ENCODE assay signal across 8 mouse cellular contexts in genomic region chr11:100441797-100442196, GRCm38 (mm10). TPM values are rescaled to one million over a fixed set of nuclear protein-coding genes. Genes with fewer than 3 reads are reported as not detected.
DNase-seq lines count a peak whose midpoint lies in the region; ATAC-seq and TF ChIP-seq lines count a peak whose summit lies in the region.

Gene Nt5c3b, minus strand, starts transcription at chr11:100441808.
Gene Klhl10, plus strand, starts transcription at chr11:100441917.

- TF ChIP-seq POLR2A in ES-Bruce4 (IDR thresholded peaks at IDR 0.05; ENCODE audit: insufficient read depth, low read length): no peak

- H3K27me3 ChIP-seq in heart, embryonic 11.5 days (ENCODE audit: control insufficient read depth, insufficient read depth, low read length): no peaks in the 10 kb centered on the region
- H3K27me3 ChIP-seq in ES-Bruce4 (ENCODE audit: control insufficient read depth, insufficient read depth, low read length, poor library complexity, severe bottlenecking): no peaks in the 10 kb centered on the region
- H3K27me3 ChIP-seq in heart, embryonic 16.5 days (ENCODE audit: control insufficient read depth, insufficient read depth, low read length): no peaks in the 10 kb centered on the region
- H3K27me3 ChIP-seq in liver, postnatal 0 days (ENCODE audit: insufficient read depth, low read length): no peaks in the 10 kb centered on the region

- no peaks in the 10 kb centered on the region for H3K9me3 ChIP-seq in heart, embryonic 11.5 days (replicated peaks; ENCODE audit: control insufficient read depth, low read length)
- no peaks in the 10 kb centered on the region for H3K9me3 ChIP-seq in ES-Bruce4 (replicated peaks; ENCODE audit: control insufficient read depth, insufficient read depth, low read length, poor library complexity, severe bottlenecking)
- no peaks in the 10 kb centered on the region for H3K9me3 ChIP-seq in heart, embryonic 16.5 days (replicated peaks; ENCODE audit: control insufficient read depth, low read length)
- no peaks in the 10 kb centered on the region for H3K9me3 ChIP-seq in liver, postnatal 0 days (ENCODE audit: low read length)

- peaks cover 8% of the 10 kb centered on the region for H3K4me1 ChIP-seq in heart, embryonic 11.5 days (ENCODE audit: control insufficient read depth, insufficient read depth, low read length)
- peaks cover 3% of the 10 kb centered on the region for H3K4me1 ChIP-seq in ES-Bruce4 (ENCODE audit: control insufficient read depth, insufficient read depth, low read length)
- peaks cover 15% of the 10 kb centered on the region for H3K4me1 ChIP-seq in heart, embryonic 16.5 days (ENCODE audit: control insufficient read depth, insufficient read depth, low read length)
- H3K4me1 ChIP-seq in liver, postnatal 0 days (ENCODE audit: insufficient read depth): peaks cover 12% of the 10 kb centered on the region

- 0 out of 2 replicates have a peak within 1 kb of the TSS, but pooled peaks have one; percentile 8 for H3K27ac ChIP-seq in heart, embryonic 11.5 days (ENCODE audit: low read depth, low read length)
- H3K27ac ChIP-seq in ES-Bruce4 (ENCODE audit: insufficient read depth, low read length): no peak within 1 kb of the TSS
- H3K27ac ChIP-seq in heart, embryonic 16.5 days (ENCODE audit: low read length): peak within 1 kb of the TSS; percentile 61
- no peak within 1 kb of the TSS for H3K27ac ChIP-seq in liver, postnatal 0 days (ENCODE audit: low read depth)

- ATAC-seq in heart, embryonic 11.5 days (replicated peaks; ENCODE audit: insufficient number of reproducible peaks, low FRiP score, low TSS enrichment): no peak
- ATAC-seq in heart, embryonic 16.5 days (replicated peaks; ENCODE audit: extremely low read depth, insufficient read depth, low FRiP score): no peak
- no peak for ATAC-seq in liver, postnatal 0 days
- no peak for ATAC-seq in megakaryocyte progenitor cell, adult 5-6 weeks (replicated peaks; ENCODE audit: poor library complexity)

- DNase-seq in heart, postnatal 14 days: no peak
- DNase-seq in liver, postnatal 0 days: no peak
- DNase-seq in adrenal gland, adult (ENCODE audit: inconsistent age in 2 of 2, low spot score in 1 of 2): no peak
- no peak for DNase-seq in cerebellum, adult 9-10 months

- peak within 1 kb of the TSS; percentile 77 for H3K9ac ChIP-seq in heart, embryonic 11.5 days (ENCODE audit: low read depth, low read length)
- peak within 1 kb of the TSS; percentile 72 for H3K9ac ChIP-seq in ES-Bruce4 (ENCODE audit: low read depth, poor library complexity, severe bottlenecking)
- H3K9ac ChIP-seq in heart, embryonic 16.5 days (ENCODE audit: low read length): peak within 1 kb of the TSS; percentile 95
- peak within 1 kb of the TSS; percentile 67 for H3K9ac ChIP-seq in liver, postnatal 0 days (replicated peaks)

- WGBS in heart, embryonic 11.5 days (ENCODE audit: insufficient replicate concordance): 77% methylated on average over 8 of the region's 8 CpGs
- 81% methylated on average over 8 of the region's 8 CpGs for WGBS in heart, embryonic 16.5 days
- 77% methylated on average over 8 of the region's 8 CpGs for WGBS in liver, postnatal 0 days (ENCODE audit: insufficient replicate concordance)

- H3K4me2 ChIP-seq in heart, embryonic 11.5 days: peak within 1 kb of the TSS; percentile 67
- peak within 1 kb of the TSS; percentile 75 for H3K4me2 ChIP-seq in heart, embryonic 16.5 days (ENCODE audit: low read depth, low read length)
- H3K4me2 ChIP-seq in liver, postnatal 0 days (ENCODE audit: low read depth, low read length): peak within 1 kb of the TSS; percentile 90

- TF ChIP-seq CTCF in ES-Bruce4 (IDR thresholded peaks at IDR 0.05; ENCODE audit: low read depth, low read length): no peak
- TF ChIP-seq CTCF in liver, postnatal 0 days (IDR thresholded peaks at IDR 0.05; ENCODE audit: low read depth): no peak

- peaks cover 9% of the 10 kb centered on the region for H3K36me3 ChIP-seq in heart, embryonic 11.5 days (ENCODE audit: control insufficient read depth, insufficient read depth, low read length)
- no peaks in the 10 kb centered on the region for H3K36me3 ChIP-seq in ES-Bruce4 (ENCODE audit: control insufficient read depth, insufficient read depth, low read length, poor library complexity, severe bottlenecking)
- peaks cover 7% of the 10 kb centered on the region for H3K36me3 ChIP-seq in heart, embryonic 16.5 days (ENCODE audit: control insufficient read depth, insufficient read depth)
- H3K36me3 ChIP-seq in liver, postnatal 0 days (replicated peaks; ENCODE audit: insufficient read depth, low read length): no peaks in the 10 kb centered on the region

- H3K4me3 ChIP-seq in heart, embryonic 11.5 days (ENCODE audit: low read depth, low read length): peak within 1 kb of the TSS; percentile 66
- H3K4me3 ChIP-seq in ES-Bruce4 (ENCODE audit: low read depth, low read length): peak within 1 kb of the TSS; percentile 73
- peak within 1 kb of the TSS; percentile 91 for H3K4me3 ChIP-seq in heart, embryonic 16.5 days (ENCODE audit: low read length)
- peak within 1 kb of the TSS; percentile 62 for H3K4me3 ChIP-seq in liver, postnatal 0 days (ENCODE audit: low read depth, low read length)

- intact Hi-C loops in heart, postnatal 14 days (cut with DNase I): no loop called here

- no peak for TF ChIP-seq EP300 in ES-Bruce4 (IDR thresholded peaks at IDR 0.05; ENCODE audit: insufficient read depth, low read depth, low read length)
- no peak for TF ChIP-seq EP300 in liver, postnatal 0 days (IDR thresholded peaks at IDR 0.05; ENCODE audit: low read depth)

RNA-seq across cellular contexts. Expression of gene Nt5c3b, which starts in this region (rescaled TPM):
- 98.8 and 111 TPM in 2 replicates for polyA plus RNA-seq in heart, embryonic 11.5 days (2014; fragmentation: Nextera tagmentation; extraction: Ambion mirVana)
- total RNA-seq in heart, postnatal 14 days (2021): 10 to 100 TPM; 36.2 to 36.4 TPM
- 37.3 and 44.6 TPM in 2 replicates for polyA plus RNA-seq in ES-Bruce4 (2011; ENCODE audit: insufficient read depth, insufficient read length, low read depth, missing spikeins)
- 107 and 110 TPM in 2 replicates for polyA plus RNA-seq in heart, embryonic 16.5 days (2015; fragmentation: Nextera tagmentation; extraction: Ambion mirVana)
- 11.1 and 11.9 TPM in 2 replicates for polyA plus RNA-seq in liver, postnatal 0 days (2015; fragmentation: Nextera tagmentation; extraction: Ambion mirVana)
- total RNA-seq in megakaryocyte progenitor cell, adult 5-6 weeks (2015): 21.4 and 32.9 TPM in 2 replicates
- total RNA-seq in megakaryocyte progenitor cell, adult 5-6 weeks (2017): 31.8 and 37.3 TPM in 2 replicates

RNA-seq across cellular contexts. Expression of gene Klhl10, which starts in this region (rescaled TPM):
- 0.28 and 0.83 TPM in 2 replicates for polyA plus RNA-seq in heart, embryonic 11.5 days (2014; fragmentation: Nextera tagmentation; extraction: Ambion mirVana)
- total RNA-seq in heart, postnatal 14 days (2021): under 1 TPM; 0.41 to 0.76 TPM
- polyA plus RNA-seq in ES-Bruce4 (2011; ENCODE audit: insufficient read depth, insufficient read length, low read depth, missing spikeins): 0.84 and 0.90 TPM in 2 replicates
- polyA plus RNA-seq in heart, embryonic 16.5 days (2015; fragmentation: Nextera tagmentation; extraction: Ambion mirVana): 0.29 and 0.47 TPM in 2 replicates
- 0.07 TPM in 2 replicates for polyA plus RNA-seq in liver, postnatal 0 days (2015; fragmentation: Nextera tagmentation; extraction: Ambion mirVana)
- total RNA-seq in megakaryocyte progenitor cell, adult 5-6 weeks (2015): not detected in 2 replicates
- 0.10 and 0.33 TPM in 2 replicates for total RNA-seq in megakaryocyte progenitor cell, adult 5-6 weeks (2017)

Comparison
In these comparisons a context has a peak if more than half of its experiments do, and no peak if none do; other contexts are left out.
1. H3K27ac ChIP-seq: peak in heart, embryonic 11.5 days (single experiment) and heart, embryonic 16.5 days (single experiment); none in ES-Bruce4 (single experiment) and liver, postnatal 0 days (single experiment).
2. Peak in every context shown above with its lines, with median percentiles within 50 percentile points of each other: H3K4me2 ChIP-seq, H3K4me3 ChIP-seq and H3K9ac ChIP-seq.